Mouse (Mus musculus): ENCODE data around the gene Prox1. TPM values are rescaled to one million over a fixed set of nuclear protein-coding genes. Genes with fewer than 3 reads are reported as not detected.

Prox1 gene
- total and polyA plus RNA-seq, 2 experiments: 20.1 to 23.0 TPM

GRCm38 (mm10) chr1:190176961-190177360, 6.4 kb upstream of the Prox1 start:
- Histone ChIP-seq H3K4me3 (ENCODE audit: insufficient read depth, low read depth, low read length) (no peak overlapping the region), H3K79me2 (ENCODE audit: control insufficient read depth, insufficient read depth, low read length) (no peaks in the 10 kb centered on the region; the same call in 1 of the 2 replicates), H3K27me3 (ENCODE audit: control insufficient read depth, insufficient read depth, low read length) (no peaks in the 10 kb centered on the region), H3K36me3 (ENCODE audit: control insufficient read depth, insufficient read depth, low read length) (no peaks in the 10 kb centered on the region), H3K4me1 (ENCODE audit: control insufficient read depth, insufficient read depth, low read length) (peaks cover 21% of the 10 kb centered on the region), H3K9ac (ENCODE audit: low read depth, low read length) (no peak overlapping the region), H3K27ac (replicated peaks; ENCODE audit: insufficient read depth, low read depth, low read length) (peak overlapping the region; percentile 79)
- DNase-seq (ENCODE audit: extremely low read depth, low read depth, low spot score): peak; percentile 84
- WGBS: 8% methylated on average over 3 of the region's 3 CpGs
- no peak for TF ChIP-seq CTCF (IDR thresholded peaks at IDR 0.05; ENCODE audit: low read depth, low read length)
- peak; percentile 55 for TF ChIP-seq POLR2A (IDR thresholded peaks at IDR 0.05; ENCODE audit: extremely low read depth, insufficient read depth, low read length)

- Histone ChIP-seq H3K36me3 (ENCODE audit: control insufficient read depth, insufficient read depth, low read length) (no peaks in the 10 kb centered on the region), H3K4me1 (ENCODE audit: control insufficient read depth, insufficient read depth, low read length) (peaks cover 15% of the 10 kb centered on the region), H3K9ac (ENCODE audit: low read depth, low read length) (peak overlapping the region; percentile 94), H3K27ac (replicated peaks; ENCODE audit: insufficient read depth, low read depth, low read length) (peak overlapping the region; percentile 93), H3K4me3 (ENCODE audit: insufficient read depth, low read depth, low read length) (peak overlapping the region; percentile 65), H3K79me2 (ENCODE audit: control insufficient read depth, insufficient read depth, low read length) (peaks cover 3% of the 10 kb centered on the region; the same call in 1 of the 2 replicates), H3K27me3 (ENCODE audit: control insufficient read depth, insufficient read depth, low read length) (no peaks in the 10 kb centered on the region)
- 2% methylated on average over 65 of the region's 65 CpGs for WGBS
- peak; percentile 71 for DNase-seq (ENCODE audit: extremely low read depth, low read depth, low spot score)
- TF ChIP-seq POLR2A (IDR thresholded peaks at IDR 0.05; ENCODE audit: extremely low read depth, insufficient read depth, low read length) (peak; percentile 42; the same call in 1 of the 2 replicates), CTCF (IDR thresholded peaks at IDR 0.05; ENCODE audit: low read depth, low read length) (no peak)
Observed at GRCm38 (mm10) chr1:190174671-190175661, 4.5 kb upstream of the Prox1 start.

DNA sequence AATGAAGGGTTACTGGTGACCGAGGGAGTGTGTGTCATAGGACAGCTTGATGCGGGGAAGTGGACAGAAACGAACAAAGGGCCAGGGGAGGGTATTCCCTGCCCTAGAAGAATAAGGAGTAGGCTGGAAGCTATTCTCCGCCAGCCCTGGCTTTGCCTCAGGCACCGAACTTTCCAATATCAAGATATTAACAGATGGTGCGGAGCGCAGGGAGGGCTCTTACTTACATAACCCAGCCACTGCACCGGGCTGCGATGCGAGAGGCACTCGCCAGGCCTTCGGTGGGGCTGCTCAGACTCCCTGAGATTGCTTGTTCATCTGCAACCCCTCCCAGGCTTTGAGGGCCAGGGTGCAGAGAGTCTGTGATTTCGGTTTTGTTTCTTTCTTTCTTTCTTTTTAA, 3.7 kb upstream of the Prox1 start:
- H3K79me2 ChIP-seq (ENCODE audit: control insufficient read depth, insufficient read depth, low read length): peaks cover 5% of the 10 kb centered on the region
- H3K36me3 ChIP-seq (ENCODE audit: control insufficient read depth, insufficient read depth, low read length): no peaks in the 10 kb centered on the region
- H3K4me3 ChIP-seq (ENCODE audit: insufficient read depth, low read depth, low read length): peak overlapping the region; percentile 65
- H3K27ac ChIP-seq (replicated peaks; ENCODE audit: insufficient read depth, low read depth, low read length): peak overlapping the region; percentile 93
- H3K9ac ChIP-seq (ENCODE audit: low read depth, low read length): peak overlapping the region; percentile 94
- WGBS: 3% methylated on average over 13 of the region's 13 CpGs
- TF ChIP-seq CTCF (IDR thresholded peaks at IDR 0.05; ENCODE audit: low read depth, low read length): no peak
- TF ChIP-seq POLR2A (IDR thresholded peaks at IDR 0.05; ENCODE audit: extremely low read depth, insufficient read depth, low read length): 0 out of 2 replicates have a peak, but pooled peaks have one; percentile 38
- H3K4me1 ChIP-seq (ENCODE audit: control insufficient read depth, insufficient read depth, low read length): peaks cover 15% of the 10 kb centered on the region
- no peaks in the 10 kb centered on the region for H3K27me3 ChIP-seq (ENCODE audit: control insufficient read depth, insufficient read depth, low read length)
- peak; percentile 71 for DNase-seq (ENCODE audit: extremely low read depth, low read depth, low spot score)

DNA sequence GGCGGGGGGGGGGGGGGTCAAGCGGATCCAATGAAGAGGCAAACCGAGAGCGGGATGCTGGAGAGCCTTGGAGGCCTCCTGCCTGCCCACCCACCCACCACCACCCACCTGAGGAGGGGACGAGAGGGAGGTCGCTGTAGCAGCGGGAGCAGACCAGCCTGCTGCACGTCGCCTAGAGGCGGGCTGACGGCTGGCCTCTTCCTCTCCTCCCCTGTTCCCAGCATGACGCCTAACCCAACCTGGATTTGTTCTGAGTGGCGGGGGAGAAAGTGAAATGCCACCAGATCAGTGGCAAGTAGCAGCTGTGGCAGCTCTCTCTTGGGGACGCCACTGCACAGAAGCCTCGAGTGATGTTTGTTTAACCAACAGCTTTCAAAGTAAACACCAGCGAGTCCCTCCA, 3.1 kb upstream of the Prox1 start:
- DNase-seq (ENCODE audit: extremely low read depth, low read depth, low spot score): peak; percentile 66
- H3K9ac ChIP-seq (ENCODE audit: low read depth, low read length): peak overlapping the region; percentile 85
- peaks cover 12% of the 10 kb centered on the region for H3K79me2 ChIP-seq (ENCODE audit: control insufficient read depth, insufficient read depth, low read length)
- no peaks in the 10 kb centered on the region for H3K27me3 ChIP-seq (ENCODE audit: control insufficient read depth, insufficient read depth, low read length)
- peak overlapping the region; percentile 67 for H3K4me3 ChIP-seq (ENCODE audit: insufficient read depth, low read depth, low read length)
- H3K36me3 ChIP-seq (ENCODE audit: control insufficient read depth, insufficient read depth, low read length): no peaks in the 10 kb centered on the region
- peak overlapping the region; percentile 94 for H3K27ac ChIP-seq (replicated peaks; ENCODE audit: insufficient read depth, low read depth, low read length)
- peaks cover 15% of the 10 kb centered on the region for H3K4me1 ChIP-seq (ENCODE audit: control insufficient read depth, insufficient read depth, low read length)
- TF ChIP-seq CTCF (IDR thresholded peaks at IDR 0.05; ENCODE audit: low read depth, low read length) (no peak), POLR2A (IDR thresholded peaks at IDR 0.05; ENCODE audit: extremely low read depth, insufficient read depth, low read length) (no peak)
- WGBS: under 1% methylated on average over 16 of the region's 16 CpGs

GRCm38 (mm10) chr1:190172979-190173461, 2.5 kb upstream of the Prox1 start:
- Histone ChIP-seq H3K9ac (ENCODE audit: low read depth, low read length) (peak overlapping the region; percentile 89), H3K79me2 (ENCODE audit: control insufficient read depth, insufficient read depth, low read length) (peaks cover 14% of the 10 kb centered on the region), H3K4me3 (ENCODE audit: insufficient read depth, low read depth, low read length) (peak overlapping the region; percentile 86), H3K4me1 (ENCODE audit: control insufficient read depth, insufficient read depth, low read length) (peaks cover 10% of the 10 kb centered on the region), H3K27ac (replicated peaks; ENCODE audit: insufficient read depth, low read depth, low read length) (peak overlapping the region; percentile 94), H3K36me3 (ENCODE audit: control insufficient read depth, insufficient read depth, low read length) (no peaks in the 10 kb centered on the region), H3K27me3 (ENCODE audit: control insufficient read depth, insufficient read depth, low read length) (no peaks in the 10 kb centered on the region)
- WGBS: 2% methylated on average over 24 of the region's 24 CpGs
- 0 out of 2 replicates have a peak, but pooled peaks have one; percentile 11 for TF ChIP-seq POLR2A (IDR thresholded peaks at IDR 0.05; ENCODE audit: extremely low read depth, insufficient read depth, low read length)
- TF ChIP-seq CTCF (IDR thresholded peaks at IDR 0.05; ENCODE audit: low read depth, low read length): no peak
- peak; percentile 63 for DNase-seq (ENCODE audit: extremely low read depth, low read depth, low spot score)

Data from liver, adult 2 months (tissue).